Mouse (Mus musculus): Measurements from ENCODE around the gene Setd3.

Setd3 gene

GRCm38 (mm10) chr12:108069504-108069903 is 109.6 kb downstream of the Setd3 start:
- no peak for DNase-seq

GRCm38 (mm10) chr12:108067811-108068375 is 111.2 kb downstream of the Setd3 start:
- peak; percentile 80 to 86 for DNase-seq

- no peak for DNase-seq
Measured at GRCm38 (mm10) chr12:108067231-108067630, 111.9 kb downstream of the Setd3 start.

- peak; percentile 53 to 56 for DNase-seq
Measured at GRCm38 (mm10) chr12:108064396-108064998, 114.6 kb downstream of the Setd3 start.

DNA sequence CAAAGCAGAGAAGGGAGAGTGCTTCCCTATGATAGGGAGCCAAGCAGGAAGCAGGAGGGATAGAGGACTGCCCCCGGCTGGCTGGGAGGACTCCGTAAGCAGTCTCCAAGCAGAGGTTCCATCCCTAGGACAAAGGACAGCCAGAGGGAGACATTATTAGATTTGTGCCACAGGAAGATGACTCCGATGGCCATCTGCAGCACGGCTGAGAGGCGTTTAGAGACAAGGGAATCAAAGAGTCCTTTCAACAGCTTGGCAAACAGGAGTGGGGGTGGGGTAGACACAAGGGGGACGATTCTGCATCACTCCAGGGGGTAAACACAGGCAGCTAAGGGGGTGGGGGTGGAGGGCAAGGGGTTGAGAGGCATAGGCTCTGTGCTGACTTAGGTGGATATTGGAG is 115.1 kb downstream of the Setd3 start:
- peak in 1 of 2 experiments; percentile 32 for DNase-seq

DNA sequence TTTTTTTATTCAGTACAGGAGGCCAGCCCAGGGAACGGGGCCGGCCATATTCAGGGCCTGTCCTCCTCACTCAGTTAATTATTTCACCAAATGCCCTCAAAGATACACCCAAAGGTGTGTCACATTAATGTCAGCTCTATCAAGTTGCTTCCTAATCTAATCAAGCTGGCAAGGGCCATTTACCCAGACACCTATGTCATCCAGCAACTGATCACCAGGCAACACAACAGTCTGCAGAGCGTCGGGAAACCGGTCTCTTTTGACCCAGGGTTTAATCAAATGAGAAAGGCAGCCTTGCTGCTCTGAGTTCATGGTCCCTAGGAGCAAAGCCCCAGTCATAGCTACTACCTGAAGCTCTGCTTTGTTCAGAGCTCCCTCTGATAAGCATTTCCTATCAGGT is 117.0 kb downstream of the Setd3 start:
- no peak for DNase-seq

DNA sequence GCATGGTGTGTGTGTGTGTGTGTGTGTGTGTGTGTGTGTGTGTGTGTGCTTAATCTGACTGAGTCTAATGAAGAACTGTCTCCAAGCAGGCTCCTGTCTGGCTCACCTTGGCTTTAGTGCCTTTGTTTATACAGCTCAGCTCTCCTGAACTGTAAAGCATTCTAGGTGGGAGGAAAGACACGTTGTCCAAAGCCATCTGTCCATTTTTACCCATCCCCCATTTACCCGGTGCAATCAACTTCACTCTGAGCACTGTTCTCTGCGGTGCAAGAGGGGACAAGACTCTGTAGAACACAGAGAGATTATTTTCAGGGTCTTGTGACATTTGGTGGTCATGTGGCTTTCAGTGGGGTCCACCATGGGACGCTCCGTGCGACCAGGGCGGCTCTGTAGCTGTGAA is 117.5 kb downstream of the Setd3 start:
- peak; percentile 31 to 46 for DNase-seq
